Mouse (Mus musculus) heart, embryonic 14.5 days (tissue): ENCODE data around the gene March7. TPM values are rescaled to one million over a fixed set of nuclear protein-coding genes. Genes with fewer than 3 reads are reported as not detected.

ENCODE experiments used
- ATAC-seq: fragments of 200-750 bp; cut with Nextera tagmentation; 2 replicates; pipeline ENCODE4 v1.8.0; 2017; ENCODE audit warnings: low read depth, moderate TSS enrichment; ENCODE audit not compliant: insufficient number of reproducible peaks, insufficient read depth, low FRiP score
- H3K27ac ChIP-seq, 2 experiments: fragments of 200-500 bp in 1 of 2; fragments of 300-500 bp in 1 of 2; sonication (generic) in 1 of 2; replicated peaks in 1 of 2; 2 replicates each; pipeline ENCODE4 v1.5.1; 2012 to 2014; ENCODE audit warnings: low read depth in 2 of 2, low read length in 2 of 2, control low read depth in 1 of 2, mild to moderate bottlenecking in 1 of 2, mixed read lengths in 1 of 2; ENCODE audit not compliant: control insufficient read depth in 1 of 2, insufficient read depth in 1 of 2
- H3K27me3 ChIP-seq: fragments of 300-500 bp; sonication (generic); 2 replicates; pipeline ENCODE4 v1.6.1; 2014; ENCODE audit warnings: mild to moderate bottlenecking, low read length, control low read depth; ENCODE audit not compliant: control insufficient read depth, insufficient read depth
- H3K36me3 ChIP-seq: fragments of 300-500 bp; sonication (generic); 2 replicates; pipeline ENCODE4 v1.6.1; 2014; ENCODE audit warnings: mild to moderate bottlenecking, control low read depth, low read length, mixed read lengths; ENCODE audit not compliant: control insufficient read depth, insufficient read depth
- H3K4me1 ChIP-seq, 2 experiments: fragments of 200-500 bp in 1 of 2; fragments of 300-500 bp in 1 of 2; sonication (generic) in 1 of 2; 2 replicates each; pipeline ENCODE4 v1.6.1; 2012 to 2014; ENCODE audit warnings: low read length in 2 of 2, control low read depth in 1 of 2, mixed read lengths in 1 of 2; ENCODE audit not compliant: control insufficient read depth in 2 of 2, insufficient read depth in 2 of 2
- H3K4me2 ChIP-seq: fragments of 300-500 bp; sonication (generic); 2 replicates; pipeline ENCODE4 v1.6.1; 2014; ENCODE audit warnings: mild to moderate bottlenecking, low read length
- H3K4me3 ChIP-seq, 2 experiments: fragments of 200-500 bp in 1 of 2; fragments of 300-500 bp in 1 of 2; sonication (generic) in 1 of 2; 2 replicates each; pipeline ENCODE4 v1.5.1; 2012 to 2014; ENCODE audit warnings: low read length in 2 of 2, mild to moderate bottlenecking in 2 of 2, control low read depth in 1 of 2, low read depth in 1 of 2, moderate library complexity in 1 of 2; ENCODE audit not compliant: control insufficient read depth in 1 of 2, insufficient read depth in 1 of 2
- H3K9ac ChIP-seq: fragments of 300-500 bp; sonication (generic); 2 replicates; pipeline ENCODE4 v1.6.1; 2014; ENCODE audit warnings: mild to moderate bottlenecking, low read length
- H3K9me3 ChIP-seq: fragments of 300-500 bp; sonication (generic); 2 replicates; pipeline ENCODE4 v1.6.1; 2016; ENCODE audit warnings: low read length, control low read depth; ENCODE audit not compliant: control insufficient read depth
- WGBS: fragments of 180-500 bp; shearing (Covaris S2); extraction: QIAGEN DNeasy Blood & Tissue Kit; methylation state at CpG from one replicate; pipeline ENCODE4 v1.1.7; 2014; 5-methylcytosine and 5-hydroxymethylcytosine counted together
- polyA plus RNA-seq: library from polyadenylated mRNA; unstranded; fragments of >200 nt; fragmentation: Nextera tagmentation; extraction: Ambion mirVana; gene quantifications from 2 replicates; pipeline ENCODE4 v1.2.1, GENCODE M21; 2014

The March7 gene
- 57.2 and 63.9 TPM in 2 replicates for polyA plus RNA-seq

- no peaks in the 10 kb centered on the region for H3K27me3 ChIP-seq
- H3K4me3 ChIP-seq: peak within 1 kb of the TSS; percentile 66 to 90
- under 1% methylated on average over 83 of the region's 109 CpGs for WGBS
- peak within 1 kb of the TSS; percentile 79 to 91 for H3K27ac ChIP-seq
- peaks cover 39% of the 10 kb centered on the region for H3K36me3 ChIP-seq
- H3K4me2 ChIP-seq: peak within 1 kb of the TSS; percentile 80
- ATAC-seq: peak; percentile 85
- peaks cover 8 to 32% of the 10 kb centered on the region in 2 experiments for H3K4me1 ChIP-seq
- no peaks in the 10 kb centered on the region for H3K9me3 ChIP-seq
- peak within 1 kb of the TSS; percentile 96 for H3K9ac ChIP-seq
Measured at GRCm38 (mm10) chr2:60209703-60210651, at the start of gene March7, which contains the start of gene Baz2b. Gene March7 (plus strand): TSS chr2:60209887. Gene Baz2b (minus strand): TSS chr2:60209839.

GRCm38 (mm10) chr2:60163744-60164143, 45.9 kb upstream of the March7 start:
- ATAC-seq: no peak
- H3K27ac ChIP-seq: no peak overlapping the region
- peaks cover 3% of the 10 kb centered on the region; the same call in 1 of the 2 replicates for H3K36me3 ChIP-seq
- H3K4me1 ChIP-seq: no peaks in the 10 kb centered on the region
- H3K4me3 ChIP-seq: no peak overlapping the region
- H3K4me2 ChIP-seq: no peak overlapping the region
- H3K9me3 ChIP-seq: no peaks in the 10 kb centered on the region
- no peaks in the 10 kb centered on the region for H3K27me3 ChIP-seq
- 61% methylated on average over 2 of the region's 2 CpGs for WGBS
- no peak overlapping the region for H3K9ac ChIP-seq

- H3K4me2 ChIP-seq: no peak overlapping the region
- peaks cover 1% of the 10 kb centered on the region; the same call in 1 of the 2 replicates for H3K36me3 ChIP-seq
- no peaks in the 10 kb centered on the region for H3K27me3 ChIP-seq
- ATAC-seq: no peak
- no peak overlapping the region for H3K4me3 ChIP-seq
- H3K9ac ChIP-seq: no peak overlapping the region
- 93% methylated on average over 11 of the region's 11 CpGs for WGBS
- no peaks in the 10 kb centered on the region for H3K9me3 ChIP-seq
- no peaks in the 10 kb centered on the region for H3K4me1 ChIP-seq
- no peak overlapping the region for H3K27ac ChIP-seq
Measured at GRCm38 (mm10) chr2:60165679-60166078, 44.0 kb upstream of the March7 start.

GRCm38 (mm10) chr2:60166878-60167277, 42.8 kb upstream of the March7 start:
- H3K9ac ChIP-seq: no peak overlapping the region
- no peaks in the 10 kb centered on the region for H3K4me1 ChIP-seq
- H3K36me3 ChIP-seq: no peaks in the 10 kb centered on the region
- no peaks in the 10 kb centered on the region for H3K9me3 ChIP-seq
- H3K4me3 ChIP-seq: no peak overlapping the region
- 97% methylated on average over 4 of the region's 4 CpGs for WGBS
- no peak overlapping the region for H3K27ac ChIP-seq
- H3K27me3 ChIP-seq: no peaks in the 10 kb centered on the region
- no peak for ATAC-seq
- H3K4me2 ChIP-seq: no peak overlapping the region

- Histone ChIP-seq H3K27me3 (no peaks in the 10 kb centered on the region), H3K4me2 (no peak overlapping the region), H3K27ac (no peak overlapping the region), H3K9ac (no peak overlapping the region), H3K4me3 (no peak overlapping the region), H3K4me1 (no peaks in the 10 kb centered on the region), H3K36me3 (no peaks in the 10 kb centered on the region), H3K9me3 (no peaks in the 10 kb centered on the region)
- WGBS: 60% methylated on average over 7 of the region's 7 CpGs
- no peak for ATAC-seq
Measured at GRCm38 (mm10) chr2:60171786-60172530, 37.7 kb upstream of the March7 start.

- Histone ChIP-seq H3K9me3 (no peaks in the 10 kb centered on the region), H3K36me3 (no peaks in the 10 kb centered on the region), H3K9ac (no peak overlapping the region), H3K27ac (no peak overlapping the region), H3K4me3 (no peak overlapping the region), H3K27me3 (no peaks in the 10 kb centered on the region), H3K4me2 (no peak overlapping the region), H3K4me1 (no peaks in the 10 kb centered on the region)
- ATAC-seq: no peak
- 75% methylated on average over 2 of the region's 2 CpGs for WGBS
Measured at GRCm38 (mm10) chr2:60172531-60172914, 37.2 kb upstream of the March7 start.

GRCm38 (mm10) chr2:60173190-60173589, 36.5 kb upstream of the March7 start:
- Histone ChIP-seq H3K36me3 (no peaks in the 10 kb centered on the region), H3K4me3 (no peak overlapping the region), H3K4me2 (no peak overlapping the region), H3K27me3 (no peaks in the 10 kb centered on the region), H3K9me3 (no peaks in the 10 kb centered on the region), H3K27ac (no peak overlapping the region), H3K9ac (no peak overlapping the region), H3K4me1 (no peaks in the 10 kb centered on the region)
- ATAC-seq: no peak
- 58% methylated on average over 3 of the region's 3 CpGs for WGBS
